Mouse (Mus musculus): Measurements from ENCODE around the gene Bach1.

Bach1 gene

DNA sequence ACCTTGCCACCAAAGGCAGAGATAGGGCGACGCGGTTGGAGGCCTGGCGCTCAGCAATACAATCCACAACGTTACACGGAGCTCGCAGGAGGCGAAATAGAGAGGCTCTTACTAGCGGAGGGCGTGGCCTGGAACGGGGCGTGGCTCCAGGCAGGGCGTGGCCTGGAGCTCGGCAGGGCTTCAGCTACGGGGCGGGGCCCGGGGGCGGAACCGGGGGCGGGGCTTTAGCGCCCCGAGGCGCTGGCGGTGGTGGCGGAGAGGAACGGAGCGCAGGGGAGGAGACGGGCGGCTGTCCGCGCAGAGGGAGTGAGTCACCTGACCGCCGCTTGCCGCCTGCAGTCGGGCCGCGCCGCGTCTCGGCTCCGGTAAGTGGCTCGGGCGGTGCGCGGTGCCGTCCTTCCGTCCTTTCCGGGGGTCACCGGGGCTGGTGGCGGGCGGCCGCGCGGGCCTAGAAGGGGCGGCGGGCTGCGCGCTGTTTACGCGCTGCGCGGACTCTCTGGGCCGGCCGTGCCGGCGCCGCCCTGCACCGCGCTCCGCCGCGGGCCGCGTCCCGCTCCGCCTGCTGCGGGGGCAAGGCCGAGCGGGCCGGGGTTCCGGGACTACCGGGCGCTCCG, at the start of gene Bach1:
Gene Bach1 (plus strand): TSS at position 254 of the 614 bp plus-strand sequence.
- DNase-seq = peak; percentile 98

DNA sequence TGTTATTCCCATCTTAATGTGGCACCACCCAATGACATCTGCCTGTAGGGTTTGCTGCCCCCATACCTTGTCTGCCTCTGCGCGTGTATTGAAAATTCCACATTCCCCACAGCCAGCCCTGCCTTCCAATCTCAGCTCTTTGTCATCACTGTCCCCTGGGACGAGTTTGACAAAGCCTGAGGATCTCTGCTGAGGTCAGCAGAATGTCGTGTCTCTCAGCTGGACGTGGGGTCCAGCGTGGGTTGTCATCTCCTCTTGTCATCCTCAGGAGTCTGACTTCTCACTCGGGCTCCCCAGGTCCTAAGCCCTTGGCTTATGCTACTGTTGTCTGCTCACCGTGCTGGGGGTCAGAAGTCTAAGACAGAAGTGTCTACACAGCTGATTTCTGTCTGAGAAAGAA, 46.4 kb upstream of the Bach1 start:
- DNase-seq = no peak

GRCm38 (mm10) chr16:87652924-87653323, 45.8 kb upstream of the Bach1 start:
- DNase-seq = no peak

GRCm38 (mm10) chr16:87654016-87654575, 44.6 kb upstream of the Bach1 start:
- DNase-seq = peak; percentile 60

DNA sequence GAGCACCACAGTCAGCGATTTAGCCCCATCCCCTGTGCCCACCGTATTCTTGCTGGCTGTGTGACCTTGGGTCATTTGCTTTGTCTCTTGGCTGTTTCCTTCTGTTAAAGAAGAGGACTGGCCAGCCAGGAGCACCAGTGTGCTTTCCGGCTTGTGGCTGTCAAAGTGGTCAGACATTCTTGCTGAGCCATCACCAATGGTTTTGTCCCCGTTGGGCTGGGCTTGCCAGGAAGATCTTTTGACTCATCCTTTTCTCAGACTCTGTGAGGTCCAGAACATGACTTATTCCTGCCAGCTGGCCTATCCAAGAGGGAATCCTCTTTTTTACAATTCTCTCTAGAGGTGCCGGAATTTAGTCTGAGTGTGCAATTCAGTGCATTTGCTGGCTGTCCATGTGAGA, 43.7 kb upstream of the Bach1 start:
- no peak for DNase-seq

- DNase-seq = peak; percentile 50
Observed at GRCm38 (mm10) chr16:87655579-87655978, 43.2 kb upstream of the Bach1 start.

DNA sequence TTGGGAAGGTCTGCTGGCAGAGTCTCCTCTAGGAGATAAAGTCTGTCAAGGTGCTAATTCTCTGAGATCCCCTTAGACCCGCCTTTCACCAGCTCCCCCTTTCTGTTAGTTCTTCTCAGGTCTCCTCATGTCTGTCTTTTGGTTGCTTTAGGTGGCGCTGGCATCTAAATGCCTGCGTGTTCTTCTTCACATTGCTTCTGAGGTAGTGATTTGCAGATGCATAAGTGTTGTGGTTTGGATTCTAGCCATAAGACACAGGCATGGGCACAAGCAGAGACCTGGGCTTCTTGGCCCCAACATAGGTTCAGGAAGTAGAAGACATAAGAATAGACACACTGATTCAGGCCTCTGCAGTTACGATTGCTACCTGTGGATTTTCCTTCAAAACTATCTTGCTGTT, 42.0 kb upstream of the Bach1 start:
- DNase-seq = peak; percentile 35

- DNase-seq = no peak
Observed at GRCm38 (mm10) chr16:87657291-87657690, 41.5 kb upstream of the Bach1 start.

GRCm38 (mm10) chr16:87661024-87661471, 37.7 kb upstream of the Bach1 start:
- peak; percentile 47 for DNase-seq

- DNase-seq = peak; percentile 82
Observed at GRCm38 (mm10) chr16:87661636-87662035, 37.1 kb upstream of the Bach1 start.

GRCm38 (mm10) chr16:87662528-87662927, 36.2 kb upstream of the Bach1 start:
- peak; percentile 9 for DNase-seq

GRCm38 (mm10) chr16:87663890-87664289, 34.9 kb upstream of the Bach1 start:
- no peak for DNase-seq

DNA sequence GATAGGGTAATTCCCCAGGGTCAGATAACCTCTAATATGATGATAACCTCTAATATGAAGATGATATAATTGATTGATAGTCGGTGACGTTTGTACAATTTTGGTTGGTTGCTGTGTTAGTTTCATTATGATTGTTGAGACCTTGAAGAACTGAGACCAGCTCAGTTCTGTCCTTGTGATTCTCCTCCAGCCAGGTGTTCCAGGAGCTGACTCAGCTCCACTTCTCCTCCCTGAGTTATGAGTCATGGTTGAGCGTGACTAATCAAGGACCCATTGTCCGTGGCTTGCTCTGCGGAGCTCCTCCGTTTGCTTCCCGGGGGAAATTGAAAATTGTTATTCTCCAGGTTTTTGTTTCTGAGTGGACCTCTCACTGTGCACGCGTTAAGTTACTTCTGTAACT, 33.5 kb upstream of the Bach1 start:
- DNase-seq = no peak

- DNase-seq = no peak
Observed at GRCm38 (mm10) chr16:87665752-87666619, 32.8 kb upstream of the Bach1 start.

DNA sequence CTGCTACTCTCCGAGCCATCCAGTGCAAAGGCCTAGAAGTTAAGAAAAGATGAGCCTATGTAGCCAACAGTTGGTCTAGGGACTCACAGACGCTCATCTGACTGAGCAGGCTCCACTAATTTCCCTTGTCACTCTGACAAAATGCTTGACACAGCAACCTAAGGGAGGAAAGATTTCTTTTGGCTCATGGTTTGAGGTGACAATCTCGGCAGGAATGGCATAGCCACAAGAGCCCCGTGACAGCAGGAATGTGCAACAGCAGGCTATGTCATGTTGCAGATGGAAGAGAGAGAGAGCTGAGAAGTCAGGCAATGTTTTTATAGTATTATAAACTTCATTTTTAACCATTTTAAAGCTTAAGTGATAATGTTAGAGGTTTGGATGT, 32.1 kb upstream of the Bach1 start:
- DNase-seq = no peak

- DNase-seq = no peak
Observed at GRCm38 (mm10) chr16:87668002-87668401, 30.7 kb upstream of the Bach1 start.

DNA sequence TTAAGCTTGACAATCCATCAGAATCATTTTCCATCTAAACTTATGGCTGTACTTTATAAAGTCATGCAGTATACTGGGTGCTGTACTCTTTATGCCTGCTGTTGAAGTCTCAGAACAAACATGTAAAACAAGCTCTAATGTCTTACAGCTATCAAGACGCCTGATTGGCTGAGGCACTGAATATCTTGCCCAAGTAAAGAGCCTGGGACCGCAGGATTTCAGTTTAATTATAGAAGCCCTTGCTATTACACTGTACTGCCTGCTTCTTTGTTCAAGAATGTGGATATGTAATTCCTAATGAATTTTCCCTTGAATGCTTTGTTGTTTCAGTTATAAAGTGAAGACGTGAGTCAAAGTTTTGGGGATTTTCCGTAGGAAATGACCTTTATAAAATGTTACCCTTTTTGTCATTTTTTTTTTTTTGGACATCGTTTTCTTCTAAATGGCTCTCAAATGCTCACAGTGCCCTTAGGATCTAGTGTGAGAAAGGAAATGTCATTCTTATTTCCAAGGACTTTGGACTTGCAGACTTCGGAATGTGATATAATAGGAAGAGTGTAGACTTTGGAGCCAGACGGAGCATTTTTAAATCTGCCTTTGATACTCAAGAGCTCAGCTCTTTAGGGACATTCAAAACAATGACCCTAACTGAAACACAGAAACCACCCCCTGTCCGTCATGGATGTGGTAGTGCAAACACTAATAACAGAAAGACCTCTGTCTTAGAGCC, 28.5 kb upstream of the Bach1 start:
- no peak for DNase-seq

DNA sequence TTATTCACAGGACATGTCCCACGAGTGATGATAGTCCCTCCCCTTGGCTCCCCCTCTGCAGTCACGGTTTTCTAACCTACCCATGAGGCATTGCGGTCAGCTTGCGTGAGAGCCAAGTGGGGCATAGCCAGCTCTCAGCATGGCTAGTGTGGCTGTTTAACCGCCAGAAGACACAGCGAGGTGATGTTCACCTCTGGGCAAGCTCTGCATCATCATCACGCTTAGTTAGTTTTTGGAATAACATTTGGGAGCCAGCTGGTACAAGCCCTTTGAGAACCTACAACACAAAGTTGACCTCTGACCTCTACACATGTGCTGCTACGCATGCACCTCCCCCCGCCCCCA, 28.0 kb upstream of the Bach1 start:
- DNase-seq = no peak

- no peak for DNase-seq
Observed at GRCm38 (mm10) chr16:87671336-87671735, 27.4 kb upstream of the Bach1 start.

DNA sequence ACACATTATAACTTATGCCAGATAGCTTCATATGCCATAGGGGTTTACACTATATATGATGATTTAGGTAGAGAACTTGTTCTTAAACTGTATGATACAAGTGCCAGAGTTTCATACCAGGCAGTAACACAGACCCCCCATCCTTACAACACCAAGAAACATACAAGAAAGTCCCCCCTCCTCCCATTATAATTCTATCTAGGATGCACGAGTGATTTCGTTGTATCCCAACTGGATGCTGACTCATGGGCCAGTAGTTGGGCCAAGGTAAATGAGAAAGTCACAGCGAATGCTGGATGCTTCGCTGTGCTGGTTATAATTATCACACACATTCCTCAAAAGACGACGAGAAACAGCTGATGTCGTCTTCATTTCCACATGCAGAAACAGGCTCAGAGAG, 25.6 kb upstream of the Bach1 start:
- DNase-seq = no peak

DNA sequence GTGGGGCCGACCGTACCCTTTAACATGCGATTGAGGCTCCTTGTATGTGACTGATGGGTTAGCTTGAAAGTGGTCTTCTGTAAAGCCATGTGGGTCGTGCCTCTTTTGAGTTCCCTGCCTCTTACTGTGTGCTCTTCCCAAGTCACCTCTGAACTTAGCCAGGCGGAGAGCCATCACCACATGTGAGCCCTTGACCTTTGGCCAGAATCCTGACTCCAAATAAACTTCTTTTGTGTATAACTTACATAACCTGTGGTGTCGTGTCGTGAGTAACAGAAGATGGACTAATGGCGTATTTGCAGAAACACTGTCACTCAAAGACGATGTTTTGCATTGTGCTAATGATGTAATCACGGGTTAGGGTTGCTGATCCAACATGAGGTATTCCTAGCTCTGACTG, 22.6 kb upstream of the Bach1 start:
- no peak for DNase-seq

DNA sequence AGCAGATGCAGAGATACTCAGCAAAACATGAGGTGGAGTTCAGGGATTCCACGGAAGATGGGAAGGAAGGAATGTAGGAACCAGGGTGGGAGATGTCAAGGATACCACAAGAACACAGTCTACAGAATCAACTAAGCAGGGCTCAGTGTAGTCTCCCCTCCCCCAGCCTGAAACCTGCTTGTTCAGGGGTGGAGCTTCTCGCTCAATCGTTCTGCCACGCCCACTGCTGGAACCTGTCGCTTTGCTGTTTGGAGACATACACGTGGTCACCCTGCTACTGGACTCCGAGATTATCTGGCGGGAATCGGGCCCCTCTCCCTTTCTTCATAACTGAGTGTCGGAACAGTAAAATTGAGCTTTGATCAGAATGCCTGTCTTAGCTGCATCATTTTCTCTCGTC, 20.1 kb upstream of the Bach1 start:
- no peak for DNase-seq

GRCm38 (mm10) chr16:87680912-87681634, 17.7 kb upstream of the Bach1 start:
- DNase-seq = no peak
